Mouse (Mus musculus) embryo, embryonic 11 days (tissue): ENCODE data around the gene Med17.

Source experiments
- DNase-seq: peaks from one replicate; pipeline ENCODE4 v3.0.0-alpha.2; 2015

The Med17 gene

GRCm38 (mm10) chr9:15233604-15234003, 46.1 kb downstream of the Med17 start:
- no peak for DNase-seq

GRCm38 (mm10) chr9:15232445-15232844, 47.3 kb downstream of the Med17 start:
- DNase-seq: no peak

GRCm38 (mm10) chr9:15224912-15225311, 54.8 kb downstream of the Med17 start:
- DNase-seq: no peak

GRCm38 (mm10) chr9:15213695-15214094, 66.0 kb downstream of the Med17 start:
- DNase-seq: no peak

GRCm38 (mm10) chr9:15211876-15212275, 67.9 kb downstream of the Med17 start:
- no peak for DNase-seq
